Mouse (Mus musculus): ENCODE results near the gene Capn8.
A peak's percentile ranks its signal among the peaks of the same experiment; 100 is the strongest.

DNA sequence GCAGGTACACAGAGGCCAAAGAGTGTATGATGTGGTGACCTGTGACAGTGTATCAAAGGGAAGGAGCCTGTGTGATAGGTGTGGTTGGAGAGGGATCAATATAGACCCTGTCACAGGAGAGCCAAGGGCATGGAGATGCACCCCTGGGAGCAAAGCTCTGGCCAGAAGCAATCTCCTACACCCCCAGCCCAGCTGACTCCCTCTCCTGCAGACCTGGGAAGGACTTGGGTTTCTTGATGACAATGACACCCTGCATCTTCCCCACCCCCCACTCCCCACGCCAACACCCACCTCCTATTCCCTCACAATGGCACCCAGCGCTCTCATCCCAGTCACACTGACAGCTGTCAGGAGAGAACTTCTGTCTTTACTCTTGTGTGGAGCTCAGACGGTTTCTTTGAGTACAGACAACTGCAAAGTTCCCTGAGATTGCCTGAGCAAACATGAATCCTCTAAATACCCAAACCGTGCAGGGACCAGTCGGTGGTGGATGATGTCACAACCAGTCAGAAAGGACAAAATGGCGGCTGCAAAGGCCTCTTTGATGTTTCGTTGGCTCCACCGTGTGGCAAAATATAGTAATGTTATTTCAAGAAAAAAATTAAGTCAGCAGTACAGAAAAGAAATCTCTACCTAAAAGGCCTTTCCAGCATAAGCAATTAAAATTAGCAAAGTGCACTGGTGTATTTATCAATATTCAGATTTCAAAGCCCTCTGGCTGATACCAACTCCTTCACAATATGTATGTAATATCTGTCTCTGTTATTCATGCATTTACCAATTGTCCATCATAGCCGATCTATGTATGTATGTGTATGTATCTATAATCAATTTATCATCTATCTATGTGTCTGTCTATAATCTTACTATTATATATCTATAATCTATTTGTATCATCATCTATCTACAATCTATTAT, 25.5 kb upstream of the Capn8 start:
- TF ChIP-seq CTCF (IDR thresholded peaks at IDR 0.05; ENCODE audit: control insufficient read depth, insufficient read depth, insufficient replicate concordance, low read depth, low read length): peak; percentile 22; the same call in 1 of the 2 replicates
- no peak for TF ChIP-seq POLR2A (IDR thresholded peaks at IDR 0.05; ENCODE audit: control insufficient read depth, low read depth, low read length)

All from testis, adult 2 months (tissue).